Mouse (Mus musculus) olfactory bulb, adult 2 months (tissue): ENCODE data around the gene Ttll9.

Experiments
- CTCF ChIP-seq: fragments of 200-500 bp; IDR thresholded peaks from 2 replicates; pipeline ENCODE4 v1.5.1; 2012; ENCODE audit warnings: low read depth, mild to moderate bottlenecking, low read length, moderate library complexity; ENCODE audit not compliant: insufficient read depth
- POLR2A ChIP-seq: fragments of 200-500 bp; IDR thresholded peaks from 2 replicates; pipeline ENCODE4 v1.6.1; 2012; ENCODE audit warnings: mild to moderate bottlenecking, low read depth, low read length, moderate library complexity; ENCODE audit not compliant: insufficient read depth

DNA sequence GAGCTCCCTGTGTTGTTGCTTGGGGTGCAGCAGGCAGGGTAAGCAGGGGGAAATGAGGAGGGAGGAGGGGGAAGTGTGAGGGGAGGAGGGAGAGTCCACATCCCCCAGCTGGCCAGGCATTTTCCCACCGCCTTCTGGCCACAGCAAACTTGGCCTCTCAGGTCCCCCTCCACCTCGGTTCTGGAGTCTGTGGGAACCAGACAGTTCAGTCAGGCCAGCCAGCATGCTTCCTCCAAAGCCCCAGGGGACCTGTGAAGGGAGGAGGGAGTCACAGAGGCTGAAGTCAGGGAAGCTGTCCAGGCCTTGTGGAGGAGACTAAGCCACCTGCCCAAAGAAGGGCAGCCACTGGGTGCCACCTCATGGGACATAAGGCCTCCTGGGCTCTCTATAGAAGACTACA is 32.0 kb upstream of the Ttll9 start:
- TF ChIP-seq CTCF (no peak), POLR2A (no peak)
